Mouse (Mus musculus): ENCODE data around the gene Ypel2.

The Ypel2 gene

GRCm38 (mm10) chr11:86938551-86938950 is 55.0 kb downstream of the Ypel2 start:
- no peak for ATAC-seq (ENCODE audit: insufficient number of reproducible peaks, low FRiP score, low TSS enrichment)

- no peak for ATAC-seq (ENCODE audit: insufficient number of reproducible peaks, low FRiP score, low TSS enrichment)
These were observed 55.4 kb downstream of the Ypel2 start for GRCm38 (mm10) chr11:86938108-86938507.

DNA sequence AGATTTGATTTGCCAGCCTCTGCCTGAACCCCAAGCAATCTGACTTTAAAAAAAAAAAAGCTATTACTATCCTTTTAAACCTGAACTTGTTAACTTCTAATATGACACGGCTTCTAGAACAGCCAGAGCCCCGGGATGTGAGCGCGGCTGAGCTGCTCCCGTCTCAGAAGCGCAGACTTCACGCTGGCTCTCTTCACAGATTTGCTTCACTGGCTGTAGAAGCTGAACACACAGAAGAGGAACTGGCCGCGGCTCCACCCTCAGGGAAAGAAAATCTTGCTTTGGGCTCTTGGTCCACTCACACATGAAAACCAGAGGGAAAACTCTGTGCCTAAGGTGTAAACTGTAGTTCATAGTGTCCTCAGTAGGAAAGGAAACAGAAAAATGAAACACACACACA is 56.6 kb downstream of the Ypel2 start:
- no peak for ATAC-seq (ENCODE audit: insufficient number of reproducible peaks, low FRiP score, low TSS enrichment)

DNA sequence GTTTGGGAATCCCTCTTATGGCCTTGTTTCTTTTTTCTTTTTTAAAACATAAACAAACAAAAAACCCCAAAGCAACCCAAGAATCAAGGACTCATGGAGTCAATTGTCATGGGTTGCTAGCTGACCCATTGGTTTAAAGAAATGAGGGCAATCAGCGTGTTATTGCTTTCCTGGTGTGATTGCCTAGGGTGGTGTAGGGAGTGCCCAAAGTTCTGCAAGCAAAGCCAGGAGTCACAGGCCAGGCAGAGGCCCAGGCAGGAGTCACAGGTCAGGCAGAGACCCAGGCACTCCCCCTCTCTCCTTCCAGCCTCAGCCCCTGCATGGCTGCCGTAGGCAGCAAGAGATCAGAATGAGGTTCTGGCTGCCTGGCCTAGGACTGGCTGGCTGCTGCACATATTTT is 58.6 kb downstream of the Ypel2 start:
- no peak for ATAC-seq (ENCODE audit: insufficient number of reproducible peaks, low FRiP score, low TSS enrichment)

DNA sequence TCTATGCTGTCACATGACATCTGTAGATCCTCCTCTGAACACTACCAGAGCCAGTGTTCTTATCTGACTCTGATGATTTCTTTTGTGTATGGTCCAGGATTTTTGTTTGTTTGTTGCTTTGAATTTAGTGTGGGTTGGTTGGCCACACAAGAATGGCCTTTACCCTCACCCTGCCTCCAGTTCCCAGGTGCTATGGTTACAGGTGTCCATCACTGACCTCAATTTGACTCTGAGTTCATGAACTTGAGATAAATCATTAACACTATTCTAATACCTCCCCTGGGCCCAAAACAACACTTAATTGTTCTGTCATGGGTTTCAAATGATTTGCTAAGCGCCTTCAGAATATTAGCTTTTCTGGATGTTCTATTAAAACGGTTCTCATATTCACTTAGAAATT is 61.3 kb downstream of the Ypel2 start:
- no peak for ATAC-seq (ENCODE audit: insufficient number of reproducible peaks, low FRiP score, low TSS enrichment)

DNA sequence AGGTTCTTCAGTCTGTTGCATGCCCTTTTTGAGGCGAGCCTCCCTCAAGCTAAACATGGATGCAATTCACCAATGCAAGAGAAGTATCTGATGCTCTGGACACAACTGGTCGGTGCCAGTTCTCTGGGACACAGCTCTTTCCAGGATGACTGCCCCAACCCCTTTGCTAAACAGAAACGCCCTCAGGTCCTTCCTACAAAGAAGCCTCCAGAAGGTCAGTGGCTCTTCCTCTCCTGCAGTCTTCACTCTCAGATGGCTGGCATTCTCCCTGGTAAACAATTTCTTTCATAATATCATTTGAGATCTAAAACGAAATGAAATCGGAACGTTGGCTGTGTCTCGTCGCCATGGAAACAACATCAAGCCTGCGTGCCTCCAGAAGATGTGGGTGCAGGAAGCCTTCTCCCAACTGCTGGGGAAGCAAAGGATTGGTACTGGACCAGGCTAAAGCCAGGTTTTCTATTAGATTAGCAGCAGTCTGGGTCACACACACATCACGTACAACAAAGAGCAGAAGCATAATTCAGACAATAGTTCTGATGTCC is 62.8 kb downstream of the Ypel2 start:
- no peak for ATAC-seq (ENCODE audit: insufficient number of reproducible peaks, low FRiP score, low TSS enrichment)

DNA sequence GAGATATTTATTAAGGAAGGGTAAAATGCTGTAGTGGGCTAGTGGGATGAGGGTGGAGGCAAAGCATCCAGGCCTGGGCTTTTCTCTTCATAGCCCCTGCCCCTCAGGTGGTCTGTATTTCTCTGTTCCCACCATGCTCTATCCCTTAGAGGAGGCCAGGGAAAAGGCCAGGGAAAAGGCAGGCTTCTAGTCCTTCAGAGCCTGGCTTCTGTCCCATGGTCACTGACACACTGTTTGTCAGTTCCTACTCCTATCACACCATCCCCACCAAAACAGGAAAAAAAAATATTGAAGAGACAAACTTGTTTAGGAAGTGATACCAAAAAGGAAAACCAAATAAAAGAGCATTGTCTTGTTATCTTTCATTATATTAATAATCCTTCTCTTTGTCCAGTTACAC is 63.5 kb downstream of the Ypel2 start:
- no peak for ATAC-seq (ENCODE audit: insufficient number of reproducible peaks, low FRiP score, low TSS enrichment)

DNA sequence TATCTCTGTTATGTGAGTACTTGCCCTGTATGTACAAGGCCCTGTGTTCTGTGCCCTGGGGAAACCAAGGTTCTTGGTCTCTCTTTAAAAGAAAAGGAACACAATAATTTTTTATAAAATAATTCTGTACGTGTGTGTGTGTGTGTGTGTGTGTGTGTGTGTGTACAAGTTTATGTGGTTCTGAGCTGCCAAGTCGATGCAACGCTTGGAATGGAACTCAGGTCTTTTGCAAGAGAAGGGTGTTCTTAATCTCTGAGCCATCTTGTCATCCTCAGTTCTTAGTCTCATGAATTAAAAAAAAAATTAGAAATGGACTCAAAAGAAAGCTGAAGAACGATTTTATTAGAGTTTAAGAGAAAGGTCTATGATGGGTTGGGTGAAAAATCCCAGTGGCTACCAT is 64.0 kb downstream of the Ypel2 start:
- ATAC-seq (ENCODE audit: insufficient number of reproducible peaks, low FRiP score, low TSS enrichment) = no peak

GRCm38 (mm10) chr11:86925085-86925638 is 68.3 kb downstream of the Ypel2 start:
- ATAC-seq (ENCODE audit: insufficient number of reproducible peaks, low FRiP score, low TSS enrichment) = no peak

- no peak for ATAC-seq (ENCODE audit: insufficient number of reproducible peaks, low FRiP score, low TSS enrichment)
These were observed 68.9 kb downstream of the Ypel2 start for GRCm38 (mm10) chr11:86924629-86925028.

GRCm38 (mm10) chr11:86923654-86924053 is 69.9 kb downstream of the Ypel2 start:
- ATAC-seq (ENCODE audit: insufficient number of reproducible peaks, low FRiP score, low TSS enrichment) = no peak

- no peak for ATAC-seq (ENCODE audit: insufficient number of reproducible peaks, low FRiP score, low TSS enrichment)
These were observed 71.5 kb downstream of the Ypel2 start for GRCm38 (mm10) chr11:86922029-86922428.

GRCm38 (mm10) chr11:86921335-86921734 is 72.2 kb downstream of the Ypel2 start:
- ATAC-seq (ENCODE audit: insufficient number of reproducible peaks, low FRiP score, low TSS enrichment) = no peak

DNA sequence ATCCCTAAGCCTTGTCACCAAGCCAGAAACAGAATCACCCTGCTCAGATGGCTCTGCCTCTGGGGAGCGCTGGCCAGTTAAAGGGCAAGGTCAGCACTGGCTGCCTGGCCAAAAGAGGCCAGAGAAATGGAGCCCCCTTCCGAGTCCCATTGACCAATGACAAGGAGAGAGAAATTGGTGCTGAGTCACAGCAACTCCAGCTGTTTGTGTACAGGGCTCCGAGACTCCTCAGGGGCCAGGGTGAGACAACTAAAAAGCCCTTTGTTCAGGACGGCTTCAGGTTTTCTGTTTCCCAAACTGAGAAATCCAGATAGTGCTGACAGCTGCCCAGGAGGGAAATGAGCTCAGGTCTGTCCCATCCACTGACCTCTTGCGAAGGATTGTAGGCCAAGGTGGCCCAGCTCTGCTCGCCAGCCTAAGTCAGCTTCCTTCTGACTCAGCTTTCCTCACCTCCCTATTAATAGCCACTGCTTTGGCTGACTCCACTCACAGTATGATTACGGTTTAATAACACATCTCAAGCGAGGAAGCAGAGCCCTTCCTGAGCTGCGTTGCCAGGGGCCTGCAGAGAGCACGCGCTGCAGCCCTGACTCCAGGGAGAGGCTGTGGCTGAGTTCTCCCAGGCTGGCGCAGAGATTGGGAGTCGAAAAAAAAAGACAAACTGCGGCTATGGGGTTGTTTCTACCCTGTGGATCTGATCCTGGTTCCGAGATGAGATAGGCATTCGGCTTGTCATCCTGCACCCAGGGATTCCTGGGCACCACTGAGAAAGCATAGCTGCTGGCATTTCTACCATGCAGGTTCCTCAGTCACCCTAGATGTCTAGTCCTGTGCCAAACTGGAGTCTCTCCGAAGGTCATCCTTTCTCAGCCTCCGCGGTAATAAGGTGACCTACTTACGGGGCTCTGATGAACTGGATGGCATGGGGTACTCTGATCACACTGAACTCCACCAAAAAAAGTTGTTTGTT is 73.1 kb downstream of the Ypel2 start:
- ATAC-seq (ENCODE audit: insufficient number of reproducible peaks, low FRiP score, low TSS enrichment) = peak; percentile 69

GRCm38 (mm10) chr11:86919468-86919867 is 74.0 kb downstream of the Ypel2 start:
- ATAC-seq (ENCODE audit: insufficient number of reproducible peaks, low FRiP score, low TSS enrichment) = no peak

DNA sequence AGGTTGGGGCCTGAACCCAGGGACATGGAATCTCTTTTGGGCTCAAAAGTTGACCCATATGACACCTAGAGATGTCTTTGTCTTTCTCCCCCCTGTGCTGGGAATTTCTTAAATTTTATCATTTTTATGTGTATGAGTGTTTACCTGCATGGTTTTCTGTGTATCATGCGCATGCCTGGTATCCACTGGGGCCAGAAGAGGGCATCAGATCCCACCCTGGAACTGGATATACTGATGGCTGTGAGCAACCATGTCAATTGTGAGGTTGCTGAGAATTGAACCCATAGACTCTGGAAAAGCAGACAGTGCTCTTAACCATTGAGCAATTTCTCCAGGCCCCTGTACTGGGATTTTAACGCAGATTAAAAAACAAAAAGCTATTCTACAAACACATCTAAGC is 76.0 kb downstream of the Ypel2 start:
- ATAC-seq (ENCODE audit: insufficient number of reproducible peaks, low FRiP score, low TSS enrichment) = no peak

GRCm38 (mm10) chr11:86916596-86917249 is 76.8 kb downstream of the Ypel2 start:
- no peak for ATAC-seq (ENCODE audit: insufficient number of reproducible peaks, low FRiP score, low TSS enrichment)

DNA sequence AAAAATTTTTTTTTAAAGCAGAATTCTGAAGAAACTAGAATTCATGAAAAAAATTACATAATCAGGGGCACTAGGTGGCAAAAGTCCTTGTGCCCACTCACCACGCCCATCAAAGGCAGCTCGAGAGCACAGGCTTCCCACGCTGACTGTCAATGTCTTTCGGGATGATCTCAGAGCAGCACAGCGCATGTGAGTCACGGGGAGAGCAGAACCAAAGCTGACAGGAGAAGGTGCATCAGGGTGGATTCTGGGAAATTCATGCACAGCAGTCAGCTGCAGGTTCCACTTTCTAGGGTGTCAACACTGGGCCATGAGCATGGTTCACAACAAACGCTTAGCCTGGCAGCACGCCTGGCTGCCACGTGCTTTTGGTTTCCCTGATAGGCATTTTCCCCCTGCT is 79.2 kb downstream of the Ypel2 start:
- no peak for ATAC-seq (ENCODE audit: insufficient number of reproducible peaks, low FRiP score, low TSS enrichment)

GRCm38 (mm10) chr11:86910244-86910643 is 83.3 kb downstream of the Ypel2 start:
- no peak for ATAC-seq (ENCODE audit: insufficient number of reproducible peaks, low FRiP score, low TSS enrichment)

- ATAC-seq (ENCODE audit: insufficient number of reproducible peaks, low FRiP score, low TSS enrichment) = no peak
These were observed 84.5 kb downstream of the Ypel2 start for GRCm38 (mm10) chr11:86909028-86909427.
